Comparison of ENCODE assay signal across 24 mouse cellular contexts in genomic region chr3:153844030-153844429, GRCm38 (mm10). TPM values are rescaled to one million over a fixed set of nuclear protein-coding genes. Genes with fewer than 3 reads are reported as not detected.
DNase-seq lines count a peak whose midpoint lies in the region; ATAC-seq and TF ChIP-seq lines count a peak whose summit lies in the region.
"Had no signal": no experiment of that assay in that cellular context is flagged by ENCODE, and none has a peak within 500 bp of the region (broad histone marks: within the 10 kb centered on the region; RNA-seq: fewer than 3 reads in every experiment).

TSS of gene Asb17 (plus strand) at chr3:153844209.

- no peaks in the 10 kb centered on the region for H3K27me3 ChIP-seq in liver, embryonic 11.5 days (replicated peaks; ENCODE audit: control insufficient read depth, insufficient read depth, low read length)
- no peaks in the 10 kb centered on the region for H3K27me3 ChIP-seq in liver, postnatal 0 days (ENCODE audit: insufficient read depth, low read length)
- H3K27me3 ChIP-seq in testis, adult 2 months (ENCODE audit: control insufficient read depth, insufficient read depth, low read length) = no peaks in the 10 kb centered on the region
- H3K27me3 ChIP-seq in liver, embryonic 13.5 days = no peaks in the 10 kb centered on the region
- H3K27me3 ChIP-seq: embryonic facial prominence, embryonic 12.5 days; forebrain, embryonic 13.5 days; forebrain, embryonic 15.5 days; Patski had no signal

- H3K4me1 ChIP-seq in liver, embryonic 11.5 days (replicated peaks; ENCODE audit: control insufficient read depth, insufficient read depth, low read length) = peaks cover 24% of the 10 kb centered on the region
- peaks cover 3% of the 10 kb centered on the region for H3K4me1 ChIP-seq in liver, postnatal 0 days (ENCODE audit: insufficient read depth)
- H3K4me1 ChIP-seq in testis, adult 2 months (ENCODE audit: control insufficient read depth, insufficient read depth, low read length) = no peaks in the 10 kb centered on the region
- peaks cover 52% of the 10 kb centered on the region for H3K4me1 ChIP-seq in liver, embryonic 13.5 days (replicated peaks)
- H3K4me1 ChIP-seq: embryonic facial prominence, embryonic 10.5 days; embryonic facial prominence, embryonic 12.5 days; forebrain, embryonic 13.5 days; forebrain, embryonic 15.5 days had no signal

- no peak for TF ChIP-seq EP300 in liver, postnatal 0 days (IDR thresholded peaks at IDR 0.05; ENCODE audit: low read depth)

- H3K36me3 ChIP-seq in liver, embryonic 11.5 days (ENCODE audit: control insufficient read depth, insufficient read depth, low read length) = no peaks in the 10 kb centered on the region
- H3K36me3 ChIP-seq in liver, postnatal 0 days (replicated peaks; ENCODE audit: insufficient read depth, low read length) = no peaks in the 10 kb centered on the region
- no peaks in the 10 kb centered on the region for H3K36me3 ChIP-seq in testis, adult 2 months (ENCODE audit: control insufficient read depth, insufficient read depth, low read length)
- H3K36me3 ChIP-seq in liver, embryonic 13.5 days = no peaks in the 10 kb centered on the region
- H3K36me3 ChIP-seq: embryonic facial prominence, embryonic 10.5 days; embryonic facial prominence, embryonic 12.5 days; forebrain, embryonic 15.5 days had no signal

- TF ChIP-seq POLR2A in testis, adult 2 months (IDR thresholded peaks at IDR 0.05; ENCODE audit: control insufficient read depth, low read depth, low read length) = peak; percentile 67; the same call in 1 of the 2 replicates

- H3K9ac ChIP-seq in liver, embryonic 11.5 days (ENCODE audit: low read depth, low read length) = no peak within 1 kb of the TSS
- no peak within 1 kb of the TSS for H3K9ac ChIP-seq in liver, postnatal 0 days (replicated peaks)
- H3K9ac ChIP-seq in liver, embryonic 13.5 days = no peak within 1 kb of the TSS; the same call in 1 of the 2 replicates
- H3K9ac ChIP-seq: embryonic facial prominence, embryonic 12.5 days; forebrain, embryonic 13.5 days; forebrain, embryonic 15.5 days had no signal

- H3K27ac ChIP-seq in liver, embryonic 11.5 days (ENCODE audit: low read depth, low read length) = no peak within 1 kb of the TSS
- no peak within 1 kb of the TSS for H3K27ac ChIP-seq in liver, postnatal 0 days (ENCODE audit: low read depth)
- no peak within 1 kb of the TSS; the same call in 1 of the 2 replicates for H3K27ac ChIP-seq in testis, adult 2 months (ENCODE audit: control insufficient read depth, insufficient read depth, low read depth, low read length)
- peak within 1 kb of the TSS; percentile 60 for H3K27ac ChIP-seq in liver, embryonic 13.5 days
- H3K27ac ChIP-seq: embryonic facial prominence, embryonic 10.5 days; embryonic facial prominence, embryonic 12.5 days; forebrain, embryonic 13.5 days; forebrain, embryonic 15.5 days had no signal

- intact Hi-C loops in left cerebral cortex, postnatal 36 days (cut with DNase I) = no loop called here

- ATAC-seq in liver, embryonic 11.5 days (replicated peaks; ENCODE audit: low FRiP score) = no peak
- no peak for ATAC-seq in liver, postnatal 0 days
- no peak for ATAC-seq in liver, embryonic 13.5 days (ENCODE audit: low read depth)
- ATAC-seq: activated CD4-positive, CD25-positive, alpha-beta regulatory T cell, adult 4 months; forebrain, embryonic 13.5 days; forebrain, embryonic 15.5 days; Patski had no signal

- peak; percentile 14 for DNase-seq in liver, embryonic 11.5 days (ENCODE audit: low spot score)
- DNase-seq in liver, postnatal 0 days = no peak
- DNase-seq in testis, postnatal 10 days (ENCODE audit: low spot score) = no peak
- DNase-seq in liver, embryonic 13.5 days = no peak
- DNase-seq in left cerebral cortex, postnatal 36 days (ENCODE audit: low spot score in 2 of 2) = no peak
- DNase-seq in layer of hippocampus, postnatal 25 days (ENCODE audit: extremely low spot score in 1 of 2, low spot score in 1 of 2) = no peak
- DNase-seq: adrenal gland, adult 8-10 months; adrenal gland, postnatal 14 days; adrenal gland, postnatal 36 days; cerebellum, adult 11-12 months; cerebellum, adult 2 months; cerebellum, adult 9-10 months; cerebellum, postnatal 10 days; cerebellum, postnatal 25 days had no signal

- TF ChIP-seq CTCF in liver, postnatal 0 days (IDR thresholded peaks at IDR 0.05; ENCODE audit: low read depth) = no peak
- TF ChIP-seq CTCF in testis, adult 2 months (IDR thresholded peaks at IDR 0.05; ENCODE audit: control insufficient read depth, insufficient read depth, insufficient replicate concordance, low read depth, low read length) = no peak

- H3K9me3 ChIP-seq in liver, embryonic 11.5 days (ENCODE audit: control insufficient read depth, low read length) = no peaks in the 10 kb centered on the region
- H3K9me3 ChIP-seq in liver, postnatal 0 days (ENCODE audit: low read length) = no peaks in the 10 kb centered on the region
- H3K9me3 ChIP-seq in liver, embryonic 13.5 days (replicated peaks) = no peaks in the 10 kb centered on the region
- H3K9me3 ChIP-seq: embryonic facial prominence, embryonic 10.5 days; embryonic facial prominence, embryonic 12.5 days; forebrain, embryonic 13.5 days; forebrain, embryonic 15.5 days had no signal

- H3K4me3 ChIP-seq in liver, embryonic 11.5 days (ENCODE audit: low read depth, low read length) = no peak within 1 kb of the TSS
- no peak within 1 kb of the TSS for H3K4me3 ChIP-seq in liver, postnatal 0 days (ENCODE audit: low read depth, low read length)
- peak within 1 kb of the TSS; percentile 88 for H3K4me3 ChIP-seq in testis, adult 2 months (ENCODE audit: control insufficient read depth, low read depth, low read length)
- H3K4me3 ChIP-seq in liver, embryonic 13.5 days (replicated peaks) = no peak within 1 kb of the TSS
- H3K4me3 ChIP-seq: embryonic facial prominence, embryonic 10.5 days; embryonic facial prominence, embryonic 12.5 days; forebrain, embryonic 13.5 days; forebrain, embryonic 15.5 days had no signal

- WGBS in liver, embryonic 11.5 days = 83% methylated on average over 10 of the region's 10 CpGs
- WGBS in liver, postnatal 0 days (ENCODE audit: insufficient replicate concordance) = 91% methylated on average over 10 of the region's 10 CpGs
- WGBS in liver, embryonic 13.5 days (ENCODE audit: insufficient replicate concordance) = 84% methylated on average over 10 of the region's 10 CpGs

- no peak within 1 kb of the TSS for H3K4me2 ChIP-seq in liver, embryonic 11.5 days
- no peak within 1 kb of the TSS for H3K4me2 ChIP-seq in liver, postnatal 0 days (ENCODE audit: low read depth, low read length)
- H3K4me2 ChIP-seq in liver, embryonic 13.5 days = no peak within 1 kb of the TSS
- H3K4me2 ChIP-seq: embryonic facial prominence, embryonic 12.5 days; forebrain, embryonic 13.5 days; forebrain, embryonic 15.5 days had no signal

RNA-seq across cellular contexts. Expression of gene Asb17, which starts in this region (rescaled TPM):
- 8.3 and 9.6 TPM in 2 replicates for polyA plus RNA-seq in liver, embryonic 11.5 days (2014; fragmentation: Nextera tagmentation; extraction: Ambion mirVana)
- 0.40 and 0.66 TPM in 2 replicates for polyA plus RNA-seq in liver, postnatal 0 days (2015; fragmentation: Nextera tagmentation; extraction: Ambion mirVana)
- polyA plus RNA-seq in testis, adult 2 months (2012; rRNA removed) = 124 and 160 TPM in 2 replicates
- polyA plus RNA-seq in liver, embryonic 13.5 days (2015; fragmentation: Nextera tagmentation; extraction: Ambion mirVana) = 6.4 TPM in 2 replicates
- not detected for total RNA-seq in left cerebral cortex, postnatal 36 days (2021)
- total RNA-seq in layer of hippocampus, postnatal 25 days (2021) = under 1 TPM in 1 of 2 experiments, not detected in 1; 0.15 TPM
- total RNA-seq: adrenal gland, adult 18-20 months; adrenal gland, adult 8-10 months; adrenal gland, postnatal 14 days; adrenal gland, postnatal 36 days; ES-E14 had no signal
- polyA plus RNA-seq: cerebellum, adult 2 months; cortical plate, adult 2 months; forebrain, embryonic 13.5 days had no signal

Comparison
In these comparisons a context has a peak if more than half of its experiments do, and no peak if none do; other contexts are left out.
1. RNA of gene Asb17 (polyA plus RNA-seq): 124 to 160 TPM in testis, adult 2 months; 8.3 to 9.6 TPM in liver, embryonic 11.5 days, 6.4 TPM in liver, embryonic 13.5 days and 0.40 to 0.66 TPM in liver, postnatal 0 days; every median in the first group is over 10 times any median in the second.